Mouse (Mus musculus) stomach, adult 2 months (tissue): ENCODE measurements around the gene Cela1. TPM values are rescaled to one million over a fixed set of nuclear protein-coding genes. Genes with fewer than 3 reads are reported as not detected.

Source experiments
- polyA plus RNA-seq: library from polyadenylated mRNA; depleted of rRNA; stranded (reverse); fragments of >200 nt; gene quantifications from 2 replicates; pipeline ENCODE4 v1.2.3, GENCODE M21; 2012; rRNA removed

Cela1 gene
- polyA plus RNA-seq, result 118 and 122 TPM in 2 replicates

GRCm38 (mm10) chr15:100687430-100687971 lies at the start of gene Cela1:
Gene Cela1 (minus strand): TSS chr15:100687921.

GRCm38 (mm10) chr15:100729281-100729985 lies 41.7 kb upstream of the Cela1 start, which contains the start of gene Galnt6:
Gene Galnt6 (minus strand): TSS chr15:100729376.

GRCm38 (mm10) chr15:100669337-100669736 lies 18.4 kb downstream of the Cela1 start, which contains the start of gene Bin2:
Gene Bin2 (minus strand): TSS chr15:100669553.

GRCm38 (mm10) chr15:100636700-100637501 lies 50.8 kb downstream of the Cela1 start, which contains the start of gene Smagp:
Gene Smagp (minus strand): TSS chr15:100636940.

Other genes starting within 250 kb of the Cela1 start
- 10.1 and 11.2 TPM in 2 replicates for gene Letmd1, start 218.9 kb downstream of the Cela1 start, polyA plus RNA-seq
- 0.86 and 0.95 TPM in 2 replicates for gene Csrnp2, start 192.4 kb downstream of the Cela1 start, polyA plus RNA-seq
- 3.4 and 4.8 TPM in 2 replicates for gene Tfcp2, start 135.9 kb downstream of the Cela1 start, polyA plus RNA-seq
- 3.5 and 4.0 TPM in 2 replicates for gene Pou6f1, start 87.9 kb downstream of the Cela1 start, polyA plus RNA-seq
- 433 and 438 TPM in 2 replicates for gene Dazap2, start 72.6 kb downstream of the Cela1 start, polyA plus RNA-seq
- 142 and 308 TPM in 2 replicates for gene Smagp, start 51.0 kb downstream of the Cela1 start, polyA plus RNA-seq
- 1.3 and 1.6 TPM in 2 replicates for gene Bin2, start 18.4 kb downstream of the Cela1 start, polyA plus RNA-seq
- gene Galnt6, start 41.5 kb upstream of the Cela1 start, polyA plus RNA-seq, result 10.6 and 12.1 TPM in 2 replicates
- 0.30 and 0.61 TPM in 2 replicates for gene Slc4a8, start 73.8 kb upstream of the Cela1 start, polyA plus RNA-seq
- gene Scn8a, start 181.9 kb upstream of the Cela1 start, polyA plus RNA-seq, result 0.08 and 0.09 TPM in 2 replicates